Mouse (Mus musculus): ENCODE results near the gene Nisch. TPM values are rescaled to one million over a fixed set of nuclear protein-coding genes. Genes with fewer than 3 reads are reported as not detected.

Nisch gene
- total RNA-seq (2015; ENCODE audit: low replicate concordance) (55.1 and 59.1 TPM in 2 replicates), total RNA-seq (2017; ENCODE audit: low replicate concordance) (48.8 and 49.1 TPM in 2 replicates)

- no peak for ATAC-seq (replicated peaks; ENCODE audit: low FRiP score, poor library complexity, severe bottlenecking)
Observed at GRCm38 (mm10) chr14:31216846-31217245, at the start of gene Nisch. Nisch (minus strand) TSS chr14:31216946.

GRCm38 (mm10) chr14:31260932-31261331, 44.2 kb upstream of the Nisch start:
- ATAC-seq (replicated peaks; ENCODE audit: low FRiP score, poor library complexity, severe bottlenecking), result no peak

GRCm38 (mm10) chr14:31260374-31260773, 43.6 kb upstream of the Nisch start:
- peak; percentile 68 for ATAC-seq (replicated peaks; ENCODE audit: low FRiP score, poor library complexity, severe bottlenecking)

- ATAC-seq (replicated peaks; ENCODE audit: low FRiP score, poor library complexity, severe bottlenecking), result no peak
Observed at GRCm38 (mm10) chr14:31258476-31259050, 41.8 kb upstream of the Nisch start.

- ATAC-seq (replicated peaks; ENCODE audit: low FRiP score, poor library complexity, severe bottlenecking), result no peak
Observed at GRCm38 (mm10) chr14:31252091-31252490, 35.3 kb upstream of the Nisch start.

- ATAC-seq (replicated peaks; ENCODE audit: low FRiP score, poor library complexity, severe bottlenecking), result 0 out of 2 replicates have a peak, but pooled peaks have one; percentile 10
Observed at GRCm38 (mm10) chr14:31251626-31252025, 34.9 kb upstream of the Nisch start.

GRCm38 (mm10) chr14:31251084-31251604, 34.4 kb upstream of the Nisch start, which contains the start of the genes Phf7 and Bap1:
Phf7 (minus strand) TSS chr14:31251317.
Bap1 (plus strand) TSS chr14:31251450.
- peak; percentile 84 for ATAC-seq (replicated peaks; ENCODE audit: low FRiP score, poor library complexity, severe bottlenecking)

- ATAC-seq (replicated peaks; ENCODE audit: low FRiP score, poor library complexity, severe bottlenecking), result peak; percentile 58
Observed at GRCm38 (mm10) chr14:31250222-31251083, 33.7 kb upstream of the Nisch start.

- no peak for ATAC-seq (replicated peaks; ENCODE audit: low FRiP score, poor library complexity, severe bottlenecking)
Observed at GRCm38 (mm10) chr14:31248396-31248795, 31.6 kb upstream of the Nisch start.

- no peak for ATAC-seq (replicated peaks; ENCODE audit: low FRiP score, poor library complexity, severe bottlenecking)
Observed at GRCm38 (mm10) chr14:31245946-31246345, 29.2 kb upstream of the Nisch start.

- no peak for ATAC-seq (replicated peaks; ENCODE audit: low FRiP score, poor library complexity, severe bottlenecking)
Observed at GRCm38 (mm10) chr14:31244777-31245176, 28.0 kb upstream of the Nisch start.

GRCm38 (mm10) chr14:31240528-31240927, 23.8 kb upstream of the Nisch start:
- no peak for ATAC-seq (replicated peaks; ENCODE audit: low FRiP score, poor library complexity, severe bottlenecking)

GRCm38 (mm10) chr14:31237101-31237882, 20.5 kb upstream of the Nisch start:
- ATAC-seq (replicated peaks; ENCODE audit: low FRiP score, poor library complexity, severe bottlenecking), result no peak

GRCm38 (mm10) chr14:31233996-31234591, 17.3 kb upstream of the Nisch start:
- ATAC-seq (replicated peaks; ENCODE audit: low FRiP score, poor library complexity, severe bottlenecking), result 0 out of 2 replicates have a peak, but pooled peaks have one; percentile 64

GRCm38 (mm10) chr14:31233070-31233995, 16.6 kb upstream of the Nisch start:
- ATAC-seq (replicated peaks; ENCODE audit: low FRiP score, poor library complexity, severe bottlenecking), result no peak

- ATAC-seq (replicated peaks; ENCODE audit: low FRiP score, poor library complexity, severe bottlenecking), result no peak
Observed at GRCm38 (mm10) chr14:31232404-31233069, 15.8 kb upstream of the Nisch start.

- no peak for ATAC-seq (replicated peaks; ENCODE audit: low FRiP score, poor library complexity, severe bottlenecking)
Observed at GRCm38 (mm10) chr14:31230442-31230841, 13.7 kb upstream of the Nisch start.

- ATAC-seq (replicated peaks; ENCODE audit: low FRiP score, poor library complexity, severe bottlenecking), result no peak
Observed at GRCm38 (mm10) chr14:31228234-31228633, 11.5 kb upstream of the Nisch start.

All from erythroid progenitor cell, adult 5-6 weeks (primary cell).